Mouse (Mus musculus) heart, embryonic 14.5 days (tissue): ENCODE measurements around the gene Rln3. TPM values are rescaled to one million over a fixed set of nuclear protein-coding genes. Genes with fewer than 3 reads are reported as not detected.
A peak's percentile ranks its signal among the peaks of the same experiment; 100 is the strongest.

ENCODE experiments used
- ATAC-seq: fragments of 200-750 bp; cut with Nextera tagmentation; 2 replicates; pipeline ENCODE4 v1.8.0; 2017; ENCODE audit warnings: low read depth, moderate TSS enrichment; ENCODE audit not compliant: insufficient number of reproducible peaks, insufficient read depth, low FRiP score
- H3K27ac ChIP-seq, 2 experiments: fragments of 200-500 bp in 1 of 2; fragments of 300-500 bp in 1 of 2; sonication (generic) in 1 of 2; replicated peaks in 1 of 2; 2 replicates each; pipeline ENCODE4 v1.5.1; 2012 to 2014; ENCODE audit warnings: low read depth in 2 of 2, low read length in 2 of 2, control low read depth in 1 of 2, mild to moderate bottlenecking in 1 of 2, mixed read lengths in 1 of 2; ENCODE audit not compliant: control insufficient read depth in 1 of 2, insufficient read depth in 1 of 2
- H3K27me3 ChIP-seq: fragments of 300-500 bp; sonication (generic); 2 replicates; pipeline ENCODE4 v1.6.1; 2014; ENCODE audit warnings: mild to moderate bottlenecking, low read length, control low read depth; ENCODE audit not compliant: control insufficient read depth, insufficient read depth
- H3K36me3 ChIP-seq: fragments of 300-500 bp; sonication (generic); 2 replicates; pipeline ENCODE4 v1.6.1; 2014; ENCODE audit warnings: mild to moderate bottlenecking, control low read depth, low read length, mixed read lengths; ENCODE audit not compliant: control insufficient read depth, insufficient read depth
- H3K4me1 ChIP-seq, 2 experiments: fragments of 200-500 bp in 1 of 2; fragments of 300-500 bp in 1 of 2; sonication (generic) in 1 of 2; 2 replicates each; pipeline ENCODE4 v1.6.1; 2012 to 2014; ENCODE audit warnings: low read length in 2 of 2, control low read depth in 1 of 2, mixed read lengths in 1 of 2; ENCODE audit not compliant: control insufficient read depth in 2 of 2, insufficient read depth in 2 of 2
- H3K4me2 ChIP-seq: fragments of 300-500 bp; sonication (generic); 2 replicates; pipeline ENCODE4 v1.6.1; 2014; ENCODE audit warnings: mild to moderate bottlenecking, low read length
- H3K4me3 ChIP-seq, 2 experiments: fragments of 200-500 bp in 1 of 2; fragments of 300-500 bp in 1 of 2; sonication (generic) in 1 of 2; 2 replicates each; pipeline ENCODE4 v1.5.1; 2012 to 2014; ENCODE audit warnings: low read length in 2 of 2, mild to moderate bottlenecking in 2 of 2, control low read depth in 1 of 2, low read depth in 1 of 2, moderate library complexity in 1 of 2; ENCODE audit not compliant: control insufficient read depth in 1 of 2, insufficient read depth in 1 of 2
- H3K9ac ChIP-seq: fragments of 300-500 bp; sonication (generic); 2 replicates; pipeline ENCODE4 v1.6.1; 2014; ENCODE audit warnings: mild to moderate bottlenecking, low read length
- H3K9me3 ChIP-seq: fragments of 300-500 bp; sonication (generic); 2 replicates; pipeline ENCODE4 v1.6.1; 2016; ENCODE audit warnings: low read length, control low read depth; ENCODE audit not compliant: control insufficient read depth
- WGBS: fragments of 180-500 bp; shearing (Covaris S2); extraction: QIAGEN DNeasy Blood & Tissue Kit; methylation state at CpG from one replicate; pipeline ENCODE4 v1.1.7; 2014; 5-methylcytosine and 5-hydroxymethylcytosine counted together
- polyA plus RNA-seq: library from polyadenylated mRNA; unstranded; fragments of >200 nt; fragmentation: Nextera tagmentation; extraction: Ambion mirVana; gene quantifications from 2 replicates; pipeline ENCODE4 v1.2.1, GENCODE M21; 2014

The Rln3 gene
- polyA plus RNA-seq, 1 experiment from 2014 or later: not detected

- Histone ChIP-seq H3K4me3 (peak within 1 kb of the TSS; percentile 73 to 74), H3K4me2 (peak within 1 kb of the TSS; percentile 88), H3K36me3 (no peaks in the 10 kb centered on the region), H3K9ac (peak within 1 kb of the TSS; percentile 86), H3K27ac (peak within 1 kb of the TSS; percentile 78 to 90), H3K9me3 (no peaks in the 10 kb centered on the region), H3K27me3 (no peaks in the 10 kb centered on the region), H3K4me1 (peaks cover 13 to 32% of the 10 kb centered on the region in 2 experiments)
- no peak for ATAC-seq
- WGBS: 92% methylated on average over 1 of the region's 1 CpGs
These were observed 20.2 kb upstream of the Rln3 start, which contains the start of gene Gm10643 for GRCm38 (mm10) chr8:84065037-84065436. Gene Gm10643, minus strand, starts transcription at chr8:84065137.

DNA sequence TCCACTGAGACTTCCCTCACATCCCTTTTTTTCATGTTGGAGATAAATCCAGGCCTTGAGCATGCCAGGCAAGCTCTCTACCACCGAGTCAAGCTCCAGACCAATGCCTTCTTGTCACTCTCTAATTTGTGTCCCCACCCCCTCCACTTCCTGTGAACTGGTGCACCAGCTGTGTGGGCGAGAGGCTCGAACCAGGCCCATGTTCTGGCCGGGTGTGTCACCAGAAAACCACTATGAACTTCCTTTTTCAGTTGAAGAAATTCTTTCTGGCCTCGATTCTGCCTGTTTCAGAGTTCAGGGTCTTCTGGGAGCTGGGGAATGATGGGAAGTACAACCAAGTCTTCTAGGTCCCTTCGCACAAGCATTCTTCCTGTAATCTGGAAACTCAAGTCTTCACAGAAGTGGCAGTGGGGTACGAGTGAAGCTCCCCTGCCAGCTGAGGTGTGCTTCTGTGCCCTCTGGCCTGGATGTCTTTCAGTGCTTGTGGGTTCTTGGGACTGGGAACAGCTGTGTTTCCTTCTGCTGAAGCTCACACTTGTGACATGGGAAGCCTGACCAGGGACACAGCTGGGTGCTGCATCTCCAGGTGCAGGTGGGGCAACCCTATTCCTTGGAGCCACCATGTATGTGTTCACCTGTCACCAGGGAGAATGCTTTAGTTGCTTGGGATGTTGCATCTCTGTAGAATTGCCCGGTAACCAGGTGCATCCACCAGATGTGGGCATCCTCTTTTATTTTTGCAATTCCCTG is 19.2 kb upstream of the Rln3 start:
- Histone ChIP-seq H3K36me3 (no peaks in the 10 kb centered on the region), H3K27me3 (no peaks in the 10 kb centered on the region), H3K9me3 (no peaks in the 10 kb centered on the region), H3K4me1 (peaks cover 9 to 22% of the 10 kb centered on the region in 2 experiments), H3K27ac (0 out of 4 replicates have a peak overlapping the region, but pooled peaks of 1 of the 2 experiments have one; percentile 28), H3K9ac (no peak overlapping the region), H3K4me2 (no peak overlapping the region), H3K4me3 (no peak overlapping the region)
- ATAC-seq: no peak
- 62% methylated on average over 8 of the region's 8 CpGs for WGBS

GRCm38 (mm10) chr8:84060245-84060644 is 15.4 kb upstream of the Rln3 start:
- Histone ChIP-seq H3K4me2 (no peak overlapping the region), H3K9me3 (no peaks in the 10 kb centered on the region), H3K27ac (no peak overlapping the region), H3K4me3 (no peak overlapping the region), H3K9ac (no peak overlapping the region), H3K27me3 (no peaks in the 10 kb centered on the region), H3K4me1 (no peaks in the 10 kb centered on the region; a peak in 1 of 4 replicates), H3K36me3 (no peaks in the 10 kb centered on the region)
- ATAC-seq: no peak
- WGBS: 82% methylated on average over 2 of the region's 2 CpGs

DNA sequence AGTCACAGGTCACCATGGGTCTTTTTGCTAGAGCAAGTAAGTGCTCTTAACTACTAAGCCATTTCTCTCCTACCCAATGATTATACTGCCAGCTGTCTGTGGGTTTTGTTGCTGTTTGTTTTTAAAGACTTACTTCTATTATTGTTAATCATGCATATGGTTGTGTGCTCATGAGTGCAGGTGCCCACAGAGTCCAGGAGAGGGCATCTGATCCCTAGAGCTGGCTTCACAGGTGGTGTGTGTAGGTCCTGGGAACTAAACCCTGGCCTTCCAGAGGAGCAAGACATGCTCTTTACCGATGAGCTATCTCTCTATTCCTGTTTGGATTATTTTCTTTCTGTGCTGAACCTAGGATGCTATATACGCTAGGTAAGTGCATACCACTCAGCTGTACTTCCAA is 14.4 kb upstream of the Rln3 start:
- Histone ChIP-seq H3K9me3 (no peaks in the 10 kb centered on the region), H3K27me3 (no peaks in the 10 kb centered on the region), H3K27ac (no peak overlapping the region), H3K4me3 (no peak overlapping the region), H3K36me3 (no peaks in the 10 kb centered on the region), H3K4me1 (no peaks in the 10 kb centered on the region; a peak in 1 of 4 replicates), H3K4me2 (no peak overlapping the region), H3K9ac (no peak overlapping the region)
- WGBS: 84% methylated on average over 2 of the region's 2 CpGs
- no peak for ATAC-seq

- no peak overlapping the region for H3K9ac ChIP-seq
- H3K27me3 ChIP-seq: no peaks in the 10 kb centered on the region
- no peak overlapping the region for H3K4me2 ChIP-seq
- no peak overlapping the region for H3K27ac ChIP-seq
- 91% methylated on average over 1 of the region's 1 CpGs for whole genome bisulfite sequencing
- no peak for ATAC-seq
- H3K4me1 ChIP-seq: peaks cover under 1 to 1% of the 10 kb centered on the region in 2 experiments; a peak in 3 of 4 replicates
- 0 out of 2 replicates have a peak, but pooled peaks cover 5% of the 10 kb centered on the region for H3K9me3 ChIP-seq
- no peak overlapping the region for H3K4me3 ChIP-seq
- no peaks in the 10 kb centered on the region for H3K36me3 ChIP-seq
These were observed 13.0 kb upstream of the Rln3 start for GRCm38 (mm10) chr8:84057827-84058226.

DNA sequence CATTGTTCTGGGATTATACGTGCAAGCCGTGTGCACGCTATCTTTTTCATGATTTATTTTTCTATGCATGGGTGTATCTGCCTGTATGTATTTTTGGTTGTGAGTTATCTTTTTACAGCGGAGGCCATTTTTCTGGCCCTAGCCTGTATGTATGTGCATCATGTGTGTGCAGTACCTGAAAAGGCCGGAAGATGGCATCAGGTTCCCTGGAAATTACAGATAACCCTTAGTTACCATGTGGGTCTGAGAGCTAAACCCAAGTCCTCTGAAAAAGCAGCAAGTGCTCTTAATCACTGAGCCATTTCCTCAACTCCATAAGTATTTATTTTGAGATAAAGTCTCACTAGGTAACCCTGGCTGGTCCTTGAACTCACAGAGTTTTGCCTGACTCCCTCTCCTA is 8.4 kb upstream of the Rln3 start:
- ATAC-seq: no peak

GRCm38 (mm10) chr8:84052746-84053145 is 7.9 kb upstream of the Rln3 start:
- ATAC-seq: peak; percentile 64
- Histone ChIP-seq H3K4me3 (no peak overlapping the region), H3K4me2 (no peak overlapping the region), H3K27me3 (no peaks in the 10 kb centered on the region), H3K27ac (peak overlapping the region in 1 of 2 experiments; percentile 22; a peak in 1 of 4 replicates), H3K9me3 (0 out of 2 replicates have a peak, but pooled peaks cover 5% of the 10 kb centered on the region), H3K9ac (no peak overlapping the region), H3K36me3 (no peaks in the 10 kb centered on the region), H3K4me1 (peaks cover 8 to 9% of the 10 kb centered on the region in 2 experiments)
- 24% methylated on average over 3 of the region's 3 CpGs for WGBS

More for the DNA sequence above, 8.4 kb upstream of the Rln3 start:
- H3K4me1 ChIP-seq: peaks cover 8 to 9% of the 10 kb centered on the region in 2 experiments
- H3K9me3 ChIP-seq: 0 out of 2 replicates have a peak, but pooled peaks cover 5% of the 10 kb centered on the region
- H3K27me3 ChIP-seq: no peaks in the 10 kb centered on the region
- WGBS: 82% methylated on average over 5 of the region's 5 CpGs
- no peak overlapping the region for H3K9ac ChIP-seq
- no peak overlapping the region for H3K4me2 ChIP-seq
- no peak overlapping the region for H3K4me3 ChIP-seq
- H3K36me3 ChIP-seq: no peaks in the 10 kb centered on the region
- no peak overlapping the region for H3K27ac ChIP-seq
